Mouse (Mus musculus) hindbrain, postnatal 0 days (tissue): ENCODE data around the gene Havcr2. TPM values are rescaled to one million over a fixed set of nuclear protein-coding genes. Genes with fewer than 3 reads are reported as not detected.

Experiments
- ATAC-seq: fragments of 200-750 bp; cut with Nextera tagmentation; 2 replicates; pipeline ENCODE4 v1.8.0; 2017; ENCODE audit warnings: mild to moderate bottlenecking, moderate TSS enrichment, moderate library complexity
- DNase-seq: peaks from one replicate; pipeline ENCODE4 v3.0.0-alpha.2; 2015; ENCODE audit warnings: low spot score
- H3K27ac ChIP-seq: fragments of 300-500 bp; sonication (generic); 2 replicates; pipeline ENCODE4 v1.5.1; 2014; ENCODE audit warnings: mild to moderate bottlenecking
- H3K27me3 ChIP-seq: fragments of 300-500 bp; sonication (generic); 2 replicates; pipeline ENCODE4 v1.6.1; 2014; ENCODE audit warnings: low read length, mixed read lengths; ENCODE audit not compliant: insufficient read depth
- H3K36me3 ChIP-seq: fragments of 300-500 bp; sonication (generic); 2 replicates; pipeline ENCODE4 v1.6.1; 2014; ENCODE audit warnings: low read length, mixed read lengths; ENCODE audit not compliant: insufficient read depth
- H3K4me1 ChIP-seq: fragments of 300-500 bp; sonication (generic); 2 replicates; pipeline ENCODE4 v1.6.1; 2014; ENCODE audit warnings: antibody characterized with exemption, low read length, mixed read lengths; ENCODE audit not compliant: insufficient read depth
- H3K4me2 ChIP-seq: fragments of 300-500 bp; sonication (generic); 2 replicates; pipeline ENCODE4 v1.6.1; 2014; ENCODE audit warnings: low read depth, mild to moderate bottlenecking, low read length, moderate library complexity, mixed read lengths
- H3K4me3 ChIP-seq: fragments of 300-500 bp; sonication (generic); 2 replicates; pipeline ENCODE4 v1.5.1; 2014; ENCODE audit warnings: low read length
- H3K9ac ChIP-seq: fragments of 300-500 bp; sonication (generic); replicated peaks from 2 replicates; pipeline ENCODE4 v1.6.1; 2014; ENCODE audit warnings: mild to moderate bottlenecking, low read length, moderate library complexity, mixed read lengths
- H3K9me3 ChIP-seq: fragments of 300-500 bp; sonication (generic); 2 replicates; pipeline ENCODE4 v1.6.1; 2016; ENCODE audit warnings: low read length, mixed read lengths
- CTCF ChIP-seq: IDR thresholded peaks from 2 replicates; pipeline ENCODE4 v1.5.1; 2016; ENCODE audit warnings: antibody characterized with exemption, control low read depth, low read depth
- WGBS: fragments of 180-500 bp; shearing (Covaris S2); extraction: QIAGEN DNeasy Blood & Tissue Kit; methylation state at CpG from one replicate; pipeline ENCODE4 v1.1.7; 2014; 5-methylcytosine and 5-hydroxymethylcytosine counted together
- polyA plus RNA-seq: library from polyadenylated mRNA; unstranded; fragments of >200 nt; fragmentation: Nextera tagmentation; extraction: Ambion mirVana; gene quantifications from 2 replicates; pipeline ENCODE4 v1.2.1, GENCODE M21; 2015
- total RNA-seq: library from RNA; depleted of rRNA; stranded (reverse); fragments of >200 nt; gene quantifications from 2 replicates; pipeline ENCODE4 v1.2.3, GENCODE M21; 2014

The Havcr2 gene
- total and polyA plus RNA-seq, 2 experiments from 2014 or later = 0.21 to 0.24 TPM

- peak; percentile 19 for ATAC-seq
- Histone ChIP-seq H3K4me2 (peak overlapping the region; percentile 94), H3K4me3 (peak overlapping the region; percentile 99), H3K27me3 (no peaks in the 10 kb centered on the region), H3K9ac (peak overlapping the region; percentile 91), H3K9me3 (no peaks in the 10 kb centered on the region), H3K27ac (peak overlapping the region; percentile 97), H3K36me3 (peaks cover 4% of the 10 kb centered on the region), H3K4me1 (peaks cover 3% of the 10 kb centered on the region; the same call in 1 of the 2 replicates)
- WGBS = 2% methylated on average over 23 of the region's 23 CpGs
- TF ChIP-seq CTCF = no peak
- DNase-seq = peak; percentile 47
Measured at GRCm38 (mm10) chr11:46437459-46438000, 17.2 kb upstream of the Havcr2 start.

- no peak for ATAC-seq
- H3K4me1 ChIP-seq = peaks cover 3% of the 10 kb centered on the region; the same call in 1 of the 2 replicates
- TF ChIP-seq CTCF = no peak
Measured at GRCm38 (mm10) chr11:46439005-46439543, 15.7 kb upstream of the Havcr2 start.

GRCm38 (mm10) chr11:46441774-46442173 is 13.0 kb upstream of the Havcr2 start:
- no peak for DNase-seq
- Histone ChIP-seq H3K4me3 (no peak overlapping the region), H3K4me1 (peaks cover 3% of the 10 kb centered on the region; the same call in 1 of the 2 replicates), H3K27ac (no peak overlapping the region), H3K27me3 (no peaks in the 10 kb centered on the region), H3K9ac (no peak overlapping the region), H3K36me3 (peaks cover 11% of the 10 kb centered on the region), H3K4me2 (no peak overlapping the region), H3K9me3 (no peaks in the 10 kb centered on the region)
- ATAC-seq = no peak
- TF ChIP-seq CTCF = no peak
- WGBS = 90% methylated on average over 1 of the region's 1 CpGs

More at GRCm38 (mm10) chr11:46439005-46439543, 15.7 kb upstream of the Havcr2 start:
- Histone ChIP-seq H3K4me2 (no peak overlapping the region), H3K27ac (no peak overlapping the region), H3K9me3 (no peaks in the 10 kb centered on the region), H3K27me3 (no peaks in the 10 kb centered on the region), H3K9ac (no peak overlapping the region), H3K4me3 (no peak overlapping the region), H3K36me3 (peaks cover 11% of the 10 kb centered on the region)
- 94% methylated on average over 5 of the region's 5 CpGs for WGBS
- DNase-seq = no peak

GRCm38 (mm10) chr11:46443152-46443551 is 11.6 kb upstream of the Havcr2 start:
- TF ChIP-seq CTCF = peak; percentile 29; the same call in 1 of the 2 replicates
- no peaks in the 10 kb centered on the region for H3K4me1 ChIP-seq
- H3K4me2 ChIP-seq = no peak overlapping the region
- H3K27me3 ChIP-seq = no peaks in the 10 kb centered on the region
- no peak overlapping the region for H3K4me3 ChIP-seq
- H3K27ac ChIP-seq = no peak overlapping the region
- peaks cover 11% of the 10 kb centered on the region for H3K36me3 ChIP-seq
- no peaks in the 10 kb centered on the region for H3K9me3 ChIP-seq
- ATAC-seq (no peak), DNase-seq (no peak)
- 93% methylated on average over 1 of the region's 1 CpGs for WGBS
- H3K9ac ChIP-seq = no peak overlapping the region

- ATAC-seq (no peak), DNase-seq (no peak)
- no peak for TF ChIP-seq CTCF
- no peak overlapping the region for H3K4me3 ChIP-seq
- no peak overlapping the region for H3K9ac ChIP-seq
- no peaks in the 10 kb centered on the region for H3K4me1 ChIP-seq
- no peak overlapping the region for H3K4me2 ChIP-seq
- H3K9me3 ChIP-seq = no peaks in the 10 kb centered on the region
- H3K27me3 ChIP-seq = no peaks in the 10 kb centered on the region
- H3K27ac ChIP-seq = no peak overlapping the region
- H3K36me3 ChIP-seq = peaks cover 11% of the 10 kb centered on the region
- WGBS = 94% methylated on average over 5 of the region's 5 CpGs
Measured at GRCm38 (mm10) chr11:46443979-46444378, 10.8 kb upstream of the Havcr2 start.

GRCm38 (mm10) chr11:46446150-46446549 is 8.6 kb upstream of the Havcr2 start:
- H3K36me3 ChIP-seq = peaks cover 11% of the 10 kb centered on the region
- H3K27ac ChIP-seq = no peak overlapping the region
- no peaks in the 10 kb centered on the region for H3K27me3 ChIP-seq
- DNase-seq (no peak), ATAC-seq (no peak)
- no peak overlapping the region for H3K4me3 ChIP-seq
- 94% methylated on average over 6 of the region's 6 CpGs for WGBS
- H3K9ac ChIP-seq = no peak overlapping the region
- H3K4me2 ChIP-seq = no peak overlapping the region
- no peaks in the 10 kb centered on the region for H3K9me3 ChIP-seq
- no peaks in the 10 kb centered on the region for H3K4me1 ChIP-seq
- TF ChIP-seq CTCF = no peak
